Mouse (Mus musculus): ENCODE data around the gene Mink1. TPM values are rescaled to one million over a fixed set of nuclear protein-coding genes. Genes with fewer than 3 reads are reported as not detected.

Mink1 gene
- total and polyA plus RNA-seq, 2 experiments from 2014 or later, result 17.1 to 80.9 TPM

DNA sequence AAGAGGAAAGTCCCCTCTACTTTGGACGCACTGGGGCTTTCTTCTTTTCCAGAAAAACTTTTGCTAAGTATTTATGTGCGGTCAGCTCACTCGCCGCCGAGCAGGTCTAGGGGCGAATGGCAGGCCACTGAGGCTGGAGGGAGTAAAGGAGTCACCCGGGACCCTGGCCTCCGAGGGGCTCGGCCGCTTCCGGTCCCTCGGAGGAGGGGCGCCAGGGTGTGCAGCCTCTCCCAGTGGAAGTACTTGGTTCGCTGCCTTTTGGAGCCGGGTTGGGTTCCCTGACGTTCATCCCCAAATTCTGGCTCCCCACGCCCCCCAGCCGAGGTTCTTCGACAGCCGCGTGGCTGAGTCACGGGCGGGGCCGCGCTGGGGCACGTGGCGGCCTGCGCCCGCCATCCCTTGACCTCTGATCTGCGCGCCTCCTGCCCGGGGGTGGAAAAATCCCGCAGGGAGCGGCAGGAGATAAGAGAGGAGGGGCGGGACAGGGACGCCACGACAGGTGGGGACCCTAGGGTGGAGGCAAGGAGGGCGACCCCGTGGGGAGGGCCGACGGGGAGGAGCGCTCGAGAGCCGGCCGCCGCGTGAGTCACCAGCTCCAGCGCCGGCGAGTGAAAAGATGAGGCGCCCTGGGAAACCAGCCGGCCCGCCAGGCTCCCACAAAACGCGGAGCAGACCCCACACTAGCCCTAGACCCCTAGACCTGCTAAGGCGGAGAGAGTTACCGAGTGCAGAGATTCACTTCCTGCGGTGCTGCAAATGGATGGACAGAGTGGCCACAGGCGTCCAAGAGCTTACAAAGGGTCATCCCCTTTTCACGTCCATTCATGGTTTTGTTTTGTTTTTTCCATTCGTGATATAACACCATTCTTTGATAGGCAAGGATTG lies 93.1 kb downstream of the Mink1 start:
- Histone ChIP-seq H3K9me3 (ENCODE audit: low read length) (no peaks in the 10 kb centered on the region), H3K4me2 (ENCODE audit: low read depth, low read length, poor library complexity, severe bottlenecking) (peak overlapping the region; percentile 72), H3K27me3 (ENCODE audit: insufficient read depth, low read length) (no peaks in the 10 kb centered on the region), H3K9ac (replicated peaks; ENCODE audit: low read length, poor library complexity, severe bottlenecking) (peak overlapping the region; percentile 42), H3K36me3 (ENCODE audit: insufficient read depth, low read length) (peaks cover 11% of the 10 kb centered on the region), H3K27ac (ENCODE audit: low read depth, low read length) (peak overlapping the region; percentile 62; the same call in 1 of the 2 replicates), H3K4me1 (ENCODE audit: insufficient read depth, low read length) (peaks cover 8% of the 10 kb centered on the region), H3K4me3 (ENCODE audit: low read depth, low read length) (peak overlapping the region; percentile 99)
- WGBS, result 1% methylated on average over 60 of the region's 61 CpGs
- DNase-seq (ENCODE audit: low spot score), result no peak
- no peak for TF ChIP-seq CTCF (IDR thresholded peaks at IDR 0.05)
- ATAC-seq (ENCODE audit: low FRiP score), result no peak

DNA sequence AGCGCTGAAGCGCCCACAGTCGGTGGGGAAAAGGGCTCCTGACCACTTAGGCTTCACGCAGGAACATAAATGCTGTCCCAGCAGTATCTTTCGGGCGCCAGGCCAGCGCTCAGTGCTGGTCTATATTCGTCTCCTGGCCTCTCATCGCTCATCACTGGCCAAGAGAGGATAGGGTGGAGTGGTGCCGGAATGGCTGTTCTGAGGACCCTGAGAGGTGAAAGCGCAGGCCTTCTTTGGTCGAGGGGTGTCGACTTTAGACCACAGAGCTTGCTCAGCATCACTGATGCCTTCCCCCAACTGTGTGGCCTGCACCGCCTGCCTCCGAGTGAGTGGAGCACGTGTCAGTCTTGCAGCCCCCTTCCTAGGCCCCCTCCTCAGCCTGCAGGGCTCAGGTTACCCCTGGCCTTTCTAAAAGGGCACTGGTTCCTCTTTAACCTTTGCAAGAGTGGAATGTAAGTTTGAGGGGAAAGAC lies 93.8 kb downstream of the Mink1 start:
- TF ChIP-seq CTCF (IDR thresholded peaks at IDR 0.05), result no peak

DNA sequence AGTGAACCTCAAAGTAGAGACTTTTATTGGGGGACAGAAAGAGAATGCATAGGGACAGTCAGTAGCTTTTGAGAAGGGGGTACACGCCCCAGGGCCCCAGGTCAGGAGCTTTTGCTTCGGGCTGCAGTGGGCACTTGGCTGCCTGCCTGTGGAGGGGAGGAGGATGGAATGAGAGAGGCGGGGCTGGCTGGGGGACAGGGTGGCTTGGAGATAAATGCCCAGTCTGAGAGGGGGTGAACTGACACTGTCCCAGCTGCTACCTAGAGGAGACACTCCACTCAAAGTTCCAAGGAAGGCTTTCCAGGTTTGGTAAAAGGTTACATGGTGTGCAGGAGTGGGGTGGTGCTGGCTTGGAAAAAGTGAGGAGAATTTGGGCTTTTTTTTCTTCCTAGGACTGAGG lies 94.3 kb downstream of the Mink1 start, which contains the start of gene Eno3:
TSS of gene Eno3 (plus strand) at position 239 of the 400 bp plus-strand sequence.
- peaks cover 8% of the 10 kb centered on the region for H3K4me1 ChIP-seq (ENCODE audit: insufficient read depth, low read length)
- peak within 1 kb of the TSS; percentile 72 for H3K4me2 ChIP-seq (ENCODE audit: low read depth, low read length, poor library complexity, severe bottlenecking)
- DNase-seq (ENCODE audit: low spot score) (no peak), ATAC-seq (ENCODE audit: low FRiP score) (no peak)
- no peaks in the 10 kb centered on the region for H3K27me3 ChIP-seq (ENCODE audit: insufficient read depth, low read length)
- TF ChIP-seq CTCF (IDR thresholded peaks at IDR 0.05), result no peak
- H3K9ac ChIP-seq (replicated peaks; ENCODE audit: low read length, poor library complexity, severe bottlenecking), result peak within 1 kb of the TSS; percentile 42
- peaks cover 5% of the 10 kb centered on the region; the same call in 1 of the 2 replicates for H3K36me3 ChIP-seq (ENCODE audit: insufficient read depth, low read length)
- peak within 1 kb of the TSS; percentile 99 for H3K4me3 ChIP-seq (ENCODE audit: low read depth, low read length)
- H3K9me3 ChIP-seq (ENCODE audit: low read length), result no peaks in the 10 kb centered on the region
- 14% methylated on average over 3 of the region's 3 CpGs for WGBS
- no peak within 1 kb of the TSS for H3K27ac ChIP-seq (ENCODE audit: low read depth, low read length)

More for the DNA sequence above, 93.8 kb downstream of the Mink1 start:
- no peak for ATAC-seq (ENCODE audit: low FRiP score)
- H3K4me3 ChIP-seq (ENCODE audit: low read depth, low read length), result peak overlapping the region; percentile 99
- 9% methylated on average over 16 of the region's 16 CpGs for WGBS
- H3K4me1 ChIP-seq (ENCODE audit: insufficient read depth, low read length), result peaks cover 8% of the 10 kb centered on the region
- peak overlapping the region; percentile 42; the same call in 1 of the 2 replicates for H3K9ac ChIP-seq (replicated peaks; ENCODE audit: low read length, poor library complexity, severe bottlenecking)
- no peaks in the 10 kb centered on the region for H3K9me3 ChIP-seq (ENCODE audit: low read length)
- H3K27ac ChIP-seq (ENCODE audit: low read depth, low read length), result no peak overlapping the region
- H3K4me2 ChIP-seq (ENCODE audit: low read depth, low read length, poor library complexity, severe bottlenecking), result peak overlapping the region; percentile 72
- DNase-seq (ENCODE audit: low spot score), result no peak
- H3K27me3 ChIP-seq (ENCODE audit: insufficient read depth, low read length), result no peaks in the 10 kb centered on the region
- H3K36me3 ChIP-seq (ENCODE audit: insufficient read depth, low read length), result peaks cover 5% of the 10 kb centered on the region; the same call in 1 of the 2 replicates

DNA sequence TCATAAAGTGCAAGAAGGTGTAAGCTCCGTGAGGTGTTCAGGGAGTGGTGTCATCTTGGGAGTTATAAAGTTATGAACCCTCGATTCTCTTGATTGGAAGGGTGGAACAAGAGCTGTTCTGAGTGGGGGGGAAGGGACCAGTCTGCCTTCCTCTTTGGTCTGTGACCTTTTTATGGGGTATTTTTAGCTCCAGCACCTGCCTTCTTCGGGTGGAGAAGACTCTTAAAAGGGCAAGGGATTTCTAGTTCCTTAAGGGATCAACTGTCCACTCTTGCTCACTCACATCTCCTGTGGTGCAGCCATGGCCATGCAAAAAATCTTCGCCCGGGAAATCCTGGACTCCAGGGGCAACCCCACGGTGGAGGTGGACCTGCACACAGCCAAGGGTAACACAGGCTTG lies 94.9 kb downstream of the Mink1 start:
- no peak overlapping the region for H3K4me3 ChIP-seq (ENCODE audit: low read depth, low read length)
- 53% methylated on average over 6 of the region's 6 CpGs for WGBS
- no peak overlapping the region for H3K4me2 ChIP-seq (ENCODE audit: low read depth, low read length, poor library complexity, severe bottlenecking)
- H3K4me1 ChIP-seq (ENCODE audit: insufficient read depth, low read length), result peaks cover 8% of the 10 kb centered on the region
- no peak for DNase-seq (ENCODE audit: low spot score)
- H3K27me3 ChIP-seq (ENCODE audit: insufficient read depth, low read length), result no peaks in the 10 kb centered on the region
- no peak overlapping the region for H3K9ac ChIP-seq (replicated peaks; ENCODE audit: low read length, poor library complexity, severe bottlenecking)
- ATAC-seq (ENCODE audit: low FRiP score), result no peak
- no peak overlapping the region for H3K27ac ChIP-seq (ENCODE audit: low read depth, low read length)
- no peaks in the 10 kb centered on the region for H3K9me3 ChIP-seq (ENCODE audit: low read length)
- H3K36me3 ChIP-seq (ENCODE audit: insufficient read depth, low read length), result peaks cover 8% of the 10 kb centered on the region
- no peak for TF ChIP-seq CTCF (IDR thresholded peaks at IDR 0.05)

DNA sequence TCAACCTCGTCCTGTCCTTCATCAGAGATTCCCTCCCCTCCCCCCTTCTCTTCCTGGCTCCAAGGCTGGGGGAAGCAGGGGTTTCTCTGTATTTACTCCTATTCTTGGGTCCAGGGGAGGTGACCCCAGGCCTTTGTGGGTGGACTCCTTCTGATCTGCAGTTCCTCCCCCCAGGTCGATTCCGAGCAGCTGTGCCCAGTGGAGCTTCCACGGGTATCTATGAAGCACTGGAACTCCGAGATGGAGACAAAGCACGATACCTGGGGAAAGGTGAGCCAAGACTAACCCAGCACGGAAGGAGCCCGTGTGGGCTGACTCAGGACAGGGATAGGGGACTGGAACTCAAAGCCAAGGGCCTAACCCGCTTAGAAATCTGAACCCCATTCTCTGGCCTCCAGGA lies 95.3 kb downstream of the Mink1 start:
- H3K9ac ChIP-seq (replicated peaks; ENCODE audit: low read length, poor library complexity, severe bottlenecking), result no peak overlapping the region
- WGBS, result 61% methylated on average over 9 of the region's 9 CpGs

DNA sequence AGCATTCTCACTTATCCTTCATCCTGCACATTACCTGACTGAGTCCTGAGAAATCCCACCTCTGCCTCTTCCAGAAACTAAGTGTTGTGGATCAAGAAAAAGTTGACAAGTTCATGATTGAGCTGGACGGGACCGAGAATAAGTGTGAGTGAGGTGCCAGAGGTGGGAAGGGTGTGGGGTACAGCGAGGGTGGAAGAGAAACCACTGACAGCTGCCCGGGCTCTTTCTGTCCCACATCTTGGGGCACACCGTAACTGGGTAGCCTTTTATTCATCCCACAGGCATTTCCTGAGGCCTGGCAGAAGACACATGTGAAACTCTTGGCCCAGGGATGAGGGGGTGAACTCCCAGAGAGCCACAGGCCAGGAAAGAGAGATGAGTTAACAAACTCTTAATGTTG lies 95.8 kb downstream of the Mink1 start:
- 92% methylated on average over 5 of the region's 5 CpGs for WGBS
- TF ChIP-seq CTCF (IDR thresholded peaks at IDR 0.05), result no peak
- Histone ChIP-seq H3K27me3 (ENCODE audit: insufficient read depth, low read length) (no peaks in the 10 kb centered on the region), H3K9me3 (ENCODE audit: low read length) (no peaks in the 10 kb centered on the region), H3K9ac (replicated peaks; ENCODE audit: low read length, poor library complexity, severe bottlenecking) (no peak overlapping the region), H3K4me2 (ENCODE audit: low read depth, low read length, poor library complexity, severe bottlenecking) (no peak overlapping the region), H3K4me1 (ENCODE audit: insufficient read depth, low read length) (peaks cover 5% of the 10 kb centered on the region; the same call in 1 of the 2 replicates), H3K4me3 (ENCODE audit: low read depth, low read length) (no peak overlapping the region), H3K27ac (ENCODE audit: low read depth, low read length) (no peak overlapping the region), H3K36me3 (ENCODE audit: insufficient read depth, low read length) (peaks cover 13% of the 10 kb centered on the region)
- ATAC-seq (ENCODE audit: low FRiP score) (no peak), DNase-seq (ENCODE audit: low spot score) (no peak)

More for the DNA sequence above, 95.3 kb downstream of the Mink1 start:
- Histone ChIP-seq H3K27ac (ENCODE audit: low read depth, low read length) (no peak overlapping the region), H3K4me2 (ENCODE audit: low read depth, low read length, poor library complexity, severe bottlenecking) (no peak overlapping the region), H3K27me3 (ENCODE audit: insufficient read depth, low read length) (no peaks in the 10 kb centered on the region), H3K36me3 (ENCODE audit: insufficient read depth, low read length) (peaks cover 11% of the 10 kb centered on the region), H3K4me1 (ENCODE audit: insufficient read depth, low read length) (peaks cover 5% of the 10 kb centered on the region; the same call in 1 of the 2 replicates), H3K9me3 (ENCODE audit: low read length) (no peaks in the 10 kb centered on the region), H3K4me3 (ENCODE audit: low read depth, low read length) (no peak overlapping the region)
- DNase-seq (ENCODE audit: low spot score) (no peak), ATAC-seq (ENCODE audit: low FRiP score) (no peak)
- no peak for TF ChIP-seq CTCF (IDR thresholded peaks at IDR 0.05)
